Mouse (Mus musculus) ES-E14 (cell line): Measurements from ENCODE around the gene Tbc1d24.

Experiments
- CHD2 ChIP-seq: IDR thresholded peaks from 2 replicates; pipeline ENCODE4 v1.6.1; 2014; ENCODE audit warnings: mild to moderate bottlenecking, low read depth, low read length, inconsistent platforms
- ZNF384 ChIP-seq: IDR thresholded peaks from 2 replicates; pipeline ENCODE4 v1.6.1; 2012; ENCODE audit warnings: low read depth, low read length, inconsistent platforms

DNA sequence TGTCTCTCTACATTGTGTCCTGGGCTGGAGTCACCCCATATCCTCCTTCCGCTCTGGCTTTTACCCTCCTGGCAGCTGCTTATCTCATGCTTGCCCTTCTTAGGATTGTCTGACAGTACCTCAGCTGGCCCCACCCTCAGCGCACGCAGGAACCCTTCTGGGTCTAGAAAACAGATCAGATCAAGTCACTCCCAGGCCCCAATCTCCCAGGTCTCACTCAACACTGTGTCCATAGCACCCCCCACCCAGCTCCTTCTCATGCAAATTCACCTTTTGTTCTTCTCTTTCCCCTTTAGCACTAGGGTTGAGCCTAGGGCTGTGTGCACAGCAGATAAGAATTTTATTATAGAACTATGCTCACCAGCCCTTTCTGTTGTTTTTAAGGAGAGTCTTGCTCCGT lies 2.3 kb downstream of the Tbc1d24 start:
- no peak for TF ChIP-seq CHD2
- no peak for TF ChIP-seq ZNF384
